Mouse (Mus musculus) heart, adult 9 months (tissue): ENCODE data around the gene Hk1.

Source experiments
- DNase-seq, 2 experiments: peaks; one replicate each; pipeline ENCODE4 v3.0.0; 2022; ENCODE audit warnings: low spot score in 2 of 2

Hk1 gene

GRCm38 (mm10) chr10:62321457-62321856 lies 58.3 kb downstream of the Hk1 start:
- no peak for DNase-seq

GRCm38 (mm10) chr10:62320402-62320978 lies 59.2 kb downstream of the Hk1 start:
- DNase-seq = no peak

- no peak for DNase-seq
Observed at GRCm38 (mm10) chr10:62319154-62319553, 60.6 kb downstream of the Hk1 start.

- DNase-seq = no peak
Observed at GRCm38 (mm10) chr10:62316467-62316866, 63.2 kb downstream of the Hk1 start.

GRCm38 (mm10) chr10:62313885-62314424 lies 65.8 kb downstream of the Hk1 start:
- DNase-seq = peak; percentile 47 to 65

GRCm38 (mm10) chr10:62313140-62313539 lies 66.6 kb downstream of the Hk1 start:
- no peak for DNase-seq

GRCm38 (mm10) chr10:62311464-62311863 lies 68.2 kb downstream of the Hk1 start:
- DNase-seq = peak; percentile 71 to 74

- no peak for DNase-seq
Observed at GRCm38 (mm10) chr10:62310259-62311039, 69.3 kb downstream of the Hk1 start.

- no peak for DNase-seq
Observed at GRCm38 (mm10) chr10:62309593-62309992, 70.1 kb downstream of the Hk1 start.

- DNase-seq = no peak
Observed at GRCm38 (mm10) chr10:62308896-62309491, 70.7 kb downstream of the Hk1 start.

- peak in 1 of 2 experiments; percentile 55 for DNase-seq
Observed at GRCm38 (mm10) chr10:62306483-62306882, 73.2 kb downstream of the Hk1 start.

- DNase-seq = no peak
Observed at GRCm38 (mm10) chr10:62305090-62305489, 74.6 kb downstream of the Hk1 start.

GRCm38 (mm10) chr10:62300006-62300827 lies 79.5 kb downstream of the Hk1 start:
- DNase-seq = peak; percentile 57 to 61

- no peak for DNase-seq
Observed at GRCm38 (mm10) chr10:62296086-62296872, 83.4 kb downstream of the Hk1 start.

GRCm38 (mm10) chr10:62294112-62294511 lies 85.6 kb downstream of the Hk1 start:
- no peak for DNase-seq

GRCm38 (mm10) chr10:62287460-62288124 lies 92.1 kb downstream of the Hk1 start:
- peak; percentile 36 to 57 for DNase-seq

- DNase-seq = no peak
Observed at GRCm38 (mm10) chr10:62283206-62283792, 96.4 kb downstream of the Hk1 start.

- DNase-seq = no peak
Observed at GRCm38 (mm10) chr10:62282782-62283181, 96.9 kb downstream of the Hk1 start.

- DNase-seq = no peak
Observed at GRCm38 (mm10) chr10:62279671-62280070, 100.0 kb downstream of the Hk1 start.

GRCm38 (mm10) chr10:62279066-62279465 lies 100.6 kb downstream of the Hk1 start:
- DNase-seq = no peak
